Mouse (Mus musculus) frontal cortex, postnatal 14 days (tissue): ENCODE results near the gene Cdyl2.

Experiments
- DNase-seq, 2 experiments: peaks; one replicate each; pipeline ENCODE4 v3.0.0; 2022; ENCODE audit warnings: low spot score in 2 of 2

Gene Cdyl2

DNA sequence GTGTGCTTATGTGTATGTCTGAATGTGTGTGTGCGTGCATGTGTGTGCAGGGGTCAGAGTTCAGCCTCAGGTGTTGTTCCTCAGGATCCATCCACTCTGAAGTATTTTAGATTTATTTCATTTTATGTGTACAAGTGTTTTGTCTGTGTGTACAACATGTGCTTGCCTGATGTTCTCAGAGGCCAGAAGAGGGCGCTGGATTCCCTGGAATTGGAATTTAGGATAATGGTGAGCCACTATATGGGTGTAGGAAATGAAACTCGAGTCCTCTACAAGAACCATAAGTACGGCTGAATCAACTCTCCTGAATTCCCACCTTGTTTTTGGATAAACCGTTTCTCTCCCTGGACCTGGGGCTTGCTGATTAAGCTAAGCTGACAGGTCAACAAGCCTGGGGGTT, 61.2 kb downstream of the Cdyl2 start:
- no peak for DNase-seq

DNA sequence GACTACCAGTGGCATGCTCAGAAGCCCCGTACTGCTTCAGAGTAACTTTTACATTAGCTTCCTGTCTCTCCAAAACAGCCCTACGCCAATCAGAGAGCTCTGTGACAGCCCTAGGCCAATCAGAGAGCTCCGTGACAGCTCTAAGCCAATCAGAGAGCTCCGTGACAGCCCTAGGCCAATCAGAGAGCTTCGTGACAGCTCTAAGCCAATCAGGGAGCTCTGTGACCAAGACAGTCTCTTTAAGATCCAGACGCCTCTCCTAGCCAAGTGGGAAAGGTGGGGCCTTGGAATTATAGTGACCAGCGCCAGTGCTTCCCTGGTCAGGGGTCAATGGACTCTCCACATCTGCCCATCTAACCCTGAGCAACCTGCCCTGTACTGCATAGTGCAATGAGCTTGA, 62.2 kb downstream of the Cdyl2 start:
- DNase-seq, result no peak

DNA sequence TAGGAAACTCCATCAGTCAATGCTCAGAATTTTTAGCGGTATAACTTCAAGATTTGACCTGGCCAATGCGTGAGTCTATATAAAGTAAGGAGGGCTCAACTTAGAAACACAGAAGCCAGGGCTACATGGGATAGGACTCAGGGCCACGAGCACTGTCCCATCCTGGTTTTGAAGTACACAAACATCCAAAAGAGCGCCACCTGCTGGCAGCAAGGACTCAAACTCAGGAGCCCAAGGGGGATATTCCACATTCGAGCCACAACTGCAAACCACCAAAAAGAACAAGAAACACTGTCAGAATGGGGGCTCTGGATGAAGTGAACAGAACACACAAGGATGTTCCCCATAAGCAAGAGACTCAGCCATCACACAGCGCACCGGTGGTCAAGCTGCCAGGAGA, 63.8 kb downstream of the Cdyl2 start:
- no peak for DNase-seq

DNA sequence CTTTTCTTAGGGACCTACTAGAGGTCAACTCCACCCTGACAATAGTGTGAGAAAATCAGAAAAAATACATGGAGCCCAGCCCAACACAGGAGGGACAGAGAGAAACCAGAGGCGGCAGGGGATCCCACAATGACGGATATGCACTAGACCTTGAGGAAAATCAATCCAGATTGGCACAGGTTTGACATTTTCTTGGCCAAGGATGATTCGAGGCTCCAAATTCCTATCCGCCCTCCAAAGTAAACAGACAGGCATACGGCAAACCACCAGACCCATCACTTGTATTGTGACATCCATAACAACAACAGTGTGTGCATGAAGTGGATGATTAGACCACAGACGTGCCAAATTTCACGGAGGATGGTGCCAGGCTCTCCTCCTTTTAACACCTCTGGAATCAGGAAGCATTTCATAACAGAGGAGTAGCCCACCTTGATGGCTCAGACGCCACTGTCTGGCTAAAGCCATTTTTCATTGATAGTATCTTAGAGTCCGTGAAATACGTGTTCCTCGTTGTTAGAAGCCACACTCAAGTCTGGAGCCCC, 65.9 kb downstream of the Cdyl2 start:
- DNase-seq, result no peak

DNA sequence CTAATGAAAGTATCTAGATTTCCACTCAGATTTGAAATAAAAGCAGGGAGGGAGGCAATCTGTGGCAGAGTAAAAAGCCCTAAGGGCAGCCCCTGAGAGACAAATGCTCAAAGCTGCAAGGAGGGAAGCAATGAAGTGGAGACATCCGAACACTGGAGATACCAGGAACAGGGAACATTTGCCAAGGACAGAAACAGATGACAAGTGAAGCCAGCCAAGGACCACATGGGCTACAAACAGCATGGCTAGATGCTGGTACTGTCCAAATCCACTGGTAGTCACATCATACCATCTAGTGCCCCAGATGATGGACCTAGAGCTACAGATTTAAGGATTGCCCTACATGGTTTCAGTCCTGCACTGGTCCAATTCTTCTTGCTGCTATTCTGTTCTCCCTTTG, 71.3 kb downstream of the Cdyl2 start:
- no peak for DNase-seq

DNA sequence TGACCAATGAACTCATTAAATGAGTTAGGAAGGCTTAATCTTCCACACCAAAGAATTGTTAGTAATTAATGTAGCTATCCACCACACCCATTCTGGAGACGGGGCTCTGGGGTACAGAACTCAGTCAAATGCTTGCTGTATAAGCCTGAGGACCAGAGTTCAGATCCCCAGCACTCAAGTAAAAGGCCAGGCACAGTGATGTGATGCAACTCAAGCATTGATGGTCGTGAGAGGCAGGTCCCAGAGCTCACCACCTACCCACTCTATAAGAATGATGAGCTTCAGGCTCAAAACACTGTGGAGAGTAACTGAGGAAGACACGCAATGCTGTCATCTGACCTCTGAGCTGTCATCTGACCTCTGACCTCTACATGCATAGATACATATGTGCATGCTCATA, 76.0 kb downstream of the Cdyl2 start:
- DNase-seq, result no peak

DNA sequence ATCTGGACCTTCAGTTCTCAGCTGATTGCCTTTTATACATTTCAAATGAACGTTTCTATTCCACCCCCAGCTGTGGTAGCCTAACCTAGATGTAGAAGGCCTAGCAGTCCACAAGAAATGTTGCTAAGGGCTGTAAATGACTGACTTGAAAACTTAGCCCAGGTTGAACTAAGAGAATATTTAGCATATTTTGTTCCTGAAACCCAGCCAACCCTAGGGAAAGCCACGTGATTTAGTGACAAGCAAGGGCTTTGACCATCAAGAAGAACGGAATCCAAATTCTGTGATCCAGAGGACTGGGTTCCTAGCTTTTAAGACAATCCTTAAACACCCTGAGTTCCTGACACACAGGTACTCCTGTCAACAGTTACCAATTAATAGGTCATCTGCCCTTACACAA, 77.9 kb downstream of the Cdyl2 start:
- DNase-seq, result no peak

DNA sequence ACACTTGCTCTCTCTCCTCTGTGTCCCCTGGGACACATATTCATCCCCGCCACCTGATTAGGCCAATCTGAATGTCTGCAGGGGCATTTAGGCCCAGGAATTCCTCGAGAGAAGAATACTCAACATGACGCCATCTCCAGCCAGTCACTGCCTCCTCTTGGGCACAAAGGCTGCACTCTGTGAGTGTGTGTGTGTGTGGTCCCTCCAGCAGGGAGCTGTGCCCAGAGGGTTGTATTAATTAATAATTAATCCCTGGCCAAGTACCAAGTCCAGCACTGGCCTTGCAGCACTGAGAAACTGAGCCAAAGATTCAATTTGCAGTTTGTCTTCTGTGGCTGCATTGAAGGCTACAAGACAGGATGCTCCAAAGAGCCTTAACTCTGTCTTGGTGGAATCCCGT, 79.8 kb downstream of the Cdyl2 start:
- DNase-seq, result no peak

DNA sequence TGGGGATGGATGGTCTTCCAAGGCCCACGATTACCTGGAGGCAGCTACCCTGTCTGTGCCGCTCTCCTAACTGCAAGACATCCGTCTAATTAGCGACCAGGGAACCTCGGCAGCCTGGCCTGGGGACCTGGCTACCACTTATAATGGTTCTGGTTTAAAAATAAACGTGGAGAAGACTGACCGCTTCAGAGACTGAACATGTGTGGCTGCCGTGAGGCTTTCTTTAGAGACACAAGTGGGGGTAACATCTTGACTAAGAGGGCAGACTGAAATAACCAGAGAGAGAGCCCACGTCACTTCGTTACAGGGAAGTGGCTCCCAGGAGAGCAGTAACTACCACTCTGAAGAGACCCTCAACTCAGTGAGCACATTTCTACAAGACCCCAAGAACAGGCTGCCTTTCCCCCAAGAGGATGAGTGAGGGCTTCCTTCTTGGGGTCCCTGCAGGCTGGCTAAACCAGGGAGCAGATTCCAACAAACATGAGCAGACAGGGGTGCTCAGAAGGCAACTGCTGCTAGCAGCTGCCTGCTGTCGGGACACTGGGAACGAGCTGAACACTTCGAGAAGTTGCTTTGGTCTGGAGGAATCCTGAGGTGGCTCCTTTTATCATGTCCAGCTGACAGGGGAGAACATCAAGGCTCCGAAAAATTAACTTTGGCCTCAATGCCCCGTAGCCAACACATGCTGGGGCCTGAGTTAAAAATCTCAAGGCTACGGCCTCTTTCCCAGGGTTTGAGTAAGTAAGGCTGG, 82.6 kb downstream of the Cdyl2 start:
- DNase-seq, result no peak

DNA sequence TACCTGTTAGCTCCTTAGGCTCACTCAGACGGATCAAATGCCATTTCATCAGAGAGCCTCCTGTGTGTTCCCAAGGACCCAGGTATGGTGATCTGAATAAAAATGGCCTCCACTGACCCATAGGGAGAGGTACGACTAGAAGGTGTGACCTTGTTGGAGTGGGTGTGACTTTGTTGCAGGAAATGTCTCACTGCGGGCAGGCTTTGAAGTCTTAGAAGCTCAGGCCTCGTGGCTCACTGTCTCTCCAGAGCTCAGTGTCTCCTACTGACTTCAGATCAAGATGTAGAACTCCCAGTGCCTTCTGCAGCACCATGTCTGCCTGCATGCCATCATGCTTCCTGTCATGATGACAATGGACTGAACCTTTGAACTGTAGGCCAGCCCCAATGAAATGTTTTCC, 87.4 kb downstream of the Cdyl2 start:
- no peak for DNase-seq

DNA sequence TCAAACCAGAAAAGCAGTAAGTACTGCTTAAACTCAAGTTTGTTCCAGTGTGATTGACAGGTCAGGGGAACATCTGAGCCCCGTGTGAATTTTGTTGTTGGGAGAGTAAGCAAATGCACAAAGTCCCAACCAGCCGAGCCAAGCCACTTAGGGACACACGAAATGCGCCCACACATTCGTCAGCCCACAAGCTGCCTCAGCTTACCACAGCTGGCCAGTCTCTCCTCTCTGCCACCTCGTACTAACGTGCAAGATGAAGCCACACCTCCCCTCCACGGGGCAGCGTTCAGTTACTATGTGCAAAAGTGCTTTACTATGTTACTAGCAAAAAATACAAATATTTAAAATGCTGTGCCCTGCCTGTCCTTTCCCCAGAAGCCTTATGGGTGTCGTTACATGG, 91.9 kb downstream of the Cdyl2 start:
- no peak for DNase-seq

DNA sequence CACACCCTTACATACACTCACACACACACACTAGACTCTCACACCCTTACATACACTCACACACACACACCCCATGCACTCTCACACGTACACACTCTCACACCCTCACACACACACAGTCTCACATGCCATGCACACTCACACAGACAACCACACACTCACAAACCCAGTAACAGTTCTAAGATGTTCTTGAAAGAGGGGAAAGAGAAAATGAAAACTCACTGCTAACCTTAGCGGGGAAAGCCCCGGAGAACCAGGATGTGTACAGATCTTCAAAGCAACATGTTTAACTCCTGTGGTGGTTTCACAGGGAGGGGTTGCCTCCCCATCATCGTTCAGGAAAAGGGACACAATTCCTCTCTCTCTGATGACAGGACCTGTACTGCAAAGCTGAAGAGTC, 94.8 kb downstream of the Cdyl2 start:
- DNase-seq, result no peak

DNA sequence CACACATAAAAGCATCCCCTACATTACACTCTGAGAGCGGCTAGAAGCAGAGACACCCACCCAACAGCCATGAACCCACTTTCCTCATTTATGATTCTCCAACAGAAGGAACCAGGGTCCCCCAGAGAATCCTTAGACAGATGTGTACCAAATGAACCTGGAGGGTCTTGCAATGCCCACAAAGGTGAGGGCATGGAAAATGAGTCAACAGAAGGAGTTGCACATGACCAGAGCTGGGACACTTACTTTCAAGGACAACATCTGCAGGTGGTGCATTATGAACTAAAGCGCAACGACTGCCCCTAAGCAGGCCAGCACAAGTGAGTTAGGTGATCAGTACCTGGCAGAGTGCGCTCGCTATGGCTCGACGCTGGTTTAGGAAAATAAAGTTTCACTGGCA, 95.6 kb downstream of the Cdyl2 start:
- no peak for DNase-seq

DNA sequence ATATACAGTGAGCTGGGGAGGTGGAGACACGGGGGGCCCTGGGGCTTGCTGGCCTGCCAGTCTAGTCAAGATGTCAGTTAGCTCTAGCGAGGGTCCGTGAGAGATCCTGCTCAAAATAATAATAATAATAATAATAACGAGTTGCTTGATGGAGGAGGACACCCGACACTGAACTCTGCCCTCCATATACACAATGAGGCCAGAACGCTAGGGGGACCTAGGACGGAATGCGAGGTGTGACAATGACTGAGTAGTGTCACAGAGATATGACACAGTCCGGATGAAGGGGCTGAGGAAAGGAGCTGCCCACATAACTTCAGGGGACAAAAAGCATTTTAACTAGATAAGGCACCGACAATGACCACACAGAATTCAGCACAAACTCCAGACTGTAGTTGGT, 96.4 kb downstream of the Cdyl2 start:
- DNase-seq, result no peak

DNA sequence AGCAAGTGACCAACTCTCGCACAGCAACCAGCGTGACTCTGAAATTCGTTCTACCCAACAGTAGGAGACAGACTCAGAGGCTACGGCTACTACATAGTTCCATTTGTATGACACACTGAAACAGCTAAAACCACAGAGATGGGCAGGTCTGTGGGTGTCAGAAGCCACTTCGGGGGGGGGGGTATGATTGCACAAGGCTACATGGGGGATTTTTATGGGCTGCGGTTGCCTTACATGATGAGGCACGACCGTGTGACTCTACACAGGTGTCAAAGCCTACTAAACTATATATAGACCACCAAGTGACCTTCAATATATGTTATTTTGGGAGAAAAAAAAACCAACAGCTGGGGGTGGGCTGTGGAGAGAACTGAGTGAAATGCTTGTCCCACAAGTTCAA, 96.8 kb downstream of the Cdyl2 start:
- no peak for DNase-seq

DNA sequence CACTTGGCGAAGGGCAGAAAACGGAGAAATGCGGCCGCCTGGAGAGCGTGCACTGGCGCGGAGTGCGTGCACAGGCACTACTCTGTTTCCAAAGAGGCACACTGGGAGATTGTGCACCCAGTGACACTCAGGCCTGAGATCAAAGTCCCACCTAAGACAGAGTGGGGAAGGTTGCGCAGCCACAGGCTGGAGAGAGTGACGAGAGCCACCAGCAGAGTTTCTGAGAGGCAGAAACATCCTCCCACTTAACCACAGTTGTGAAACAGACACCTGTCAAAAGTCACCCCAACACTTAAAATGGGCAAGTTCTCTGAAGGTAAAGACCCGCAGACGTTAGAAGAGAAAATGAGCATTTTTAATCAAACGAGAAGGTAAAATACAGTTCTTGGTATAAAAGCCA, 97.5 kb downstream of the Cdyl2 start:
- DNase-seq, result no peak

DNA sequence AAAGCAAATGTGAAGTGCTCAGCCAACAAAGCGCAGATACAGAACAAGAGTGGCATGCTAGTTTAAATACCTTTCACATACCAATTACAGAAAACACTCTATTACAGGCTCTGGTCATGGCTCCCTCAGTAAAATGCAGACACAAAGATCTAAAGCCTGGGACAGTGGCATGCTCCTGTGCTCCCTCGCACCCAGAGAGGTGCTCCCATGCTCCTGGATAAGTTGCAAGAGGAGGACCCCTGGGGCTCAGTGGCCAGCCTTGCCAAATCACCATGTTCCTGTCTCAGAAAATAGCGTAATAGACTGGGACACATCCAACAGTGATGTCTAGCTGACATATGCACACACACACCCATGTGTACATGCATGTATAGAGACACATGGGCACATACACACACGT, 98.4 kb downstream of the Cdyl2 start:
- DNase-seq, result no peak

DNA sequence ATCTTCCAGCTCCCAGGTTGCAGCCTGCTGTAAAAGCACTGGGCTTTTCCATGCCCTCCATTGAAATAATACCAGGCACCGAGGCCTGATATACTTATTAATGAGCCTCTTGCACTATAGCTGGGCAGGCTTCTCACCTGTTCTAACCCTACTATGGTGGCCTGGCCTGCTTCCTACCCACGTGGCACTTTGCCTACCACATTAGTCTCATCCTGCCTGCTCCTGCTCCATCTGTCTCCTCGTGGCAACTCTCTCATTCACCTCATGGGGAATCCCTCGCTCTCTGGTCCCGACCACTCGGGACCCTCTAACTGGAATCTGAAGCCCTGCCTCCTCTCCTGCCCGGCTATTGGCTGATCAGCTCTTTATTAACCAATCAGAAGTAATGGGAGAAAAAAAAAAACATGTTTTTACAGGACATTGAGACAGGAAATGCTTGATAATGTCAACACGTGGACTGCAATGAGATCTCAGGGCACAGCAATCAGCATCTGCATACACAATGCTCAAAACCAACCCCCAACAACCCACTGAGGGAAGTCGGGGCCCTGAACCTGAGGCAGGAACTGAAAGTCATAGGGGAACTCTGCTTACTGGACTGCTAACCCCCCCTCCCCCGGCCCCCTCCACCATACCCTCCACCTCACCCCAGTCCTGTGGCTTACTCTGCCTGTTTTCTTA, 99.2 kb downstream of the Cdyl2 start:
- DNase-seq, result no peak

DNA sequence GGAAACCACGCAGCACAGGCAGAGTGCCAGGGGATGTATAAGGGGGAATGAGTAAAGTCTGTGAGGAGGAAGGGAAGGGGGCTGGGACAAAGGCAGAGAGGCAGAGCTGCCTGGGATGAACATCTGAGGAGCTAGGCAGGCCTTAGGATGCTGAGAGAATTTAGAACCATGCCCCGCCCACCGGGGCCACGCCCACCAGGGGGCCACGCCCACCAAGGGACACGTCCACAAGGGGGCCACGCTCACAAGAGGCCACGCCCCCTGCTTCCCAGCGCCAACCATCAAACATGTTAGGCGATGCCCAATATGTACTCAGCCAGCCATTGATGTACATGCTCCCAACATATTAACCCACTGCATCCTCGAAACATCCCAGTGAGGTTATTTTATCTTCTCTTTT, 102.7 kb downstream of the Cdyl2 start:
- DNase-seq, result no peak

DNA sequence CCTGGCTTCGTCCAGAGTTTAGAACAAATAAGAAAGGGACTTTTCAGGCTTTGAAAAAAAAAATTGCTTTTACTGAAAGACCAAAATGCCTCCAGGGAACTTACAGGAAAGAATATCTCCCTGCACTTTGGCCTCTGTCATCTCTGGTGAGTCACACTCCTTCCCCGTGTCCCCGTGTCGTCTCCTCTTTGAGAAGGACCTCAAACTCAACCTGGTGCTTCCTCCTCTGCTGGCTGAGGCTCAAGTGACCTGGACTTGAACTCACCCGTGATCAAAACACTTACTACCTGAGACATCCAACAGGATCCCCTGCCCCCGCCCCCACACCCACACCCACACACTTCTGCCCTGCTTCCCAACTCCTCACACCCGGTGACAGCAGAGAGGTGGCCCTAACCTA, 103.8 kb downstream of the Cdyl2 start:
- no peak for DNase-seq

DNA sequence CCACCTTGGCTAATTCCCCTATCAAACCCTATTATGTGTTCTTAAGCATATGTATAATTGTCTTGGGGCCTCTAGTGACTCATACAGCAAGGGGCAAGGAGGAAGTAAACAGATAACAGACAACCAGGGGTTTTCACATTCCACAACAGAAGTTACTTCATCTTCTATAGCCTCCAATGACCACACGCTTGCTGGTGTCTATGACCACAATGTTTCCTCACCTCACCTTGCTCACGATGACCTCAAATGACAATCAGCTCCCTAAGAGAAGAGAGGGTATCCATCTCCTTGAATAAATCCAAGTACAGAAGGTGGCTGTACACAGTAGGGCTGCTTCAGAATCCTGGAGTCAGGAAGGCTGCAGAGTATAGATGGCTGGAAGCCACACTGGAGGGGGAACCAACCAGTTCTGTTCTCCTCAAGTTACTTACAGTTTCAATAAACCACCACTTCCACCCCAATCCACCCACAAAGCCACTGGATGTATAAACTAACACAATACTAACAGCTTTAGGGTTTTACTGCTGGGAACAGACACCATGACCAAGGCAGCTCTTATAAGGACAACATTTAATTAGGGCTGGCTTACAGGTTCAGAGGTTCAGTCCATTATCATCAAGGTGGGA, 104.8 kb downstream of the Cdyl2 start:
- DNase-seq, result no peak

DNA sequence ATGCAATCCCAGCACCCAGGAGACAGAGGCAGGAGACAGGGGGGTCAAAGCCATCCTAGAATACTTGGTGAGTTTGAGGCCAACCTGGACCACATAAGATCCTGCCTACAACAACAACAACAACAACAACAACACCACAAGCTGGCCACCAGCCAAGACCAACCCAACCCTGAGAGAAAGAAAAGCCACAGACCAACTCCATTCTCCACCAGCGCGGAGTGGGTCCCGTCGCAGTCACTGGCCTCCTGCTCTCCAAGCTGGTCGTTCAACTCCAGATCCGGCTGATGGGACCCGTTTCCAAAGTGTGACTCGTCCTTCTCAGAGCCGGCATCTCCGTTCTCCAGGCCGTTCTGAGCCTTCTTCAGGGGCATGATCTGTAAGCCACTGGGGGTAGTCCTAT, 109.2 kb downstream of the Cdyl2 start:
- no peak for DNase-seq

DNA sequence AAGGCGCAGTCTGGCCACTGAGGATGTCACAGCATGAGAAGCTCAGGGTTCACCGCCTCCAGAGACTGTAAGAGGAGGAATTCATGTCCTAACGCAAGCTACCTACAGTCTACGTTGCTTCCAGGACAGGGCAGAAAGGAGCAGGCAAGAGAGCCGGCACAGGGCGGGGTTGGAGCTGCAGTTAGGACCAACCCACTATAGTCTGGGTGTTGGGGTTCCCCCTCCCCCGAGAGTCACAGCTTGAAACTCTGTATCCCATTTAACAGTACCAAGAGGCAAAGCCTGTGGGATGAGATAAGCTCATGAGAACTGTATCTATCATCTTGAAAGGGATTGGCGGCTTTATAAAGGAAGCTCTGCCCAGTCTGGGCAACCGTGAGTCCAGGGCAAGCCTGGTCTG, 110.5 kb downstream of the Cdyl2 start:
- DNase-seq, result no peak
